Mouse (Mus musculus) brown adipose tissue, adult 24 weeks (tissue): ENCODE data around the gene Ppp1r14c. TPM values are rescaled to one million over a fixed set of nuclear protein-coding genes. Genes with fewer than 3 reads are reported as not detected.

Source experiments
- H3K27ac ChIP-seq: fragments of 200-500 bp; replicated peaks from 2 replicates; pipeline ENCODE4 v1.5.1; 2012; ENCODE audit warnings: low read depth, mild to moderate bottlenecking, low read length
- H3K4me1 ChIP-seq: fragments of 200-500 bp; 2 replicates; pipeline ENCODE4 v1.6.1; 2012; ENCODE audit warnings: low read length, mixed read lengths; ENCODE audit not compliant: control insufficient read depth, insufficient read depth, insufficient read length
- H3K4me3 ChIP-seq: fragments of 200-500 bp; 2 replicates; pipeline ENCODE4 v1.5.1; 2012; ENCODE audit warnings: low read depth, mild to moderate bottlenecking, low read length, moderate library complexity; ENCODE audit not compliant: insufficient read depth
- polyA plus RNA-seq: library from polyadenylated mRNA; stranded (reverse); fragments of >200 nt; gene quantifications from 2 replicates; pipeline ENCODE4 v1.2.4, GENCODE M21; 2012; ENCODE audit not compliant: missing spikeins, insufficient read depth, insufficient read length

The Ppp1r14c gene
- polyA plus RNA-seq, result 0.91 and 1.1 TPM in 2 replicates

DNA sequence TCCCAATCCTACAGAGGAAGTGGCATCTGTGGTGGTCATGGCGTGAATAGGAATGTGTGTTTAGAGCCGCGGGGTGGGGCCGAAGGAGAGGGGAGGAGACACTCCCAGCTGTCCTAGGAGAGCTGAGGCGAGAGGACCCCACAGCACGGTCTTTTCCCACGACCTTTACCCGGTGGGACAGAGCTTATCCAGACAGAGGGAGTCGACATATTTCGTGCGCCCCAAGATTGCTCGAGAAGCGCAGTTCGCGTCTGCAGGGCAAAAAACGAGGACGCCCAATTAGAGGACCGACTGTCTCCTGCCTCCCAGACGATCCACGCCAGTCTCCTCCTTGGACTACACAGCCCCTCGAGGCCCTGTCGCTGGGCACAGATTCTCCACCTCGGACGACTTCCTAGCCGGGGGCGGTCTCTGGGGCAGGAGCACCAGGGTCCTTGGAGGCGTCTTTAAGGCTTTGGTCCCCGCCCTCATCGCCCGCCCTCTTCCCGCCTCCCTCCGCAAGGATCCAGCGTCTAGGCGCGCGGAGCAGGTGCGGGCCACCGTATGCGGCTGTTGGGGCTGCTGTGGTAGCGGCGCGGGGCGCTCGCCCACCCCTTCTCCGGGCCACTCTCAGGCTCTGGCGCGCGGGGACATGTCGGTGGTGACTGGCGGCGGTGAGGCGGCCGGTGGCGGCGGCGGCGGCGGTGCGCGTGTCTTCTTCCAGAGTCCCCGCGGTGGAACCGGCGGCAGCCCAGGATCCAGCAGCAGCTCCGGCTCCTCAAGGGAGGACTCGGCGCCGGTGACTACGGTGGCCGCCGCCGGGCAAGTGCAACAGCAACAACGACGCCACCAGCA, at the start of gene Ppp1r14c:
Ppp1r14c (plus strand) TSS at position 22 of the 834 bp plus-strand sequence.
- peak within 1 kb of the TSS; percentile 55 for H3K4me3 ChIP-seq
- no peak within 1 kb of the TSS for H3K27ac ChIP-seq
- H3K4me1 ChIP-seq, result no peaks in the 10 kb centered on the region; the same call in 1 of the 2 replicates

DNA sequence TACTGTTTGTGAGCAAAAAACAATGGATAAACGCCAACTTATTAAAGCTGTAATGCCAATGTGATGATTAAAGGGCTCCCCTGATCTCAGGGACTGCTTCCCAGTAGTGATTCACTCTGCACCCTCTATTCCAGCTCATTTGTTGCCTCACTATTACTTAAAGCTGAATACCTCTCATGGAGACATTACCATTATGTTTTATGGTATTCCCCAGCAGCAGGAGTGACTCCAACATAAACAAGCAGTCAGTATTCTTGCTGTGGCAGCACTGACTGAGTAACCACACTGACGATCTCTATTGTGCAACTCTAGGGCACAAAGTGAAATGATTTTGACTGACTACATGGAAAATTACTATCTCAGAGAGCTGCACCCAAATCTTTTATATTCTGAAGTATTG, 44.5 kb upstream of the Ppp1r14c start:
- Histone ChIP-seq H3K27ac (no peak overlapping the region), H3K4me3 (no peak overlapping the region)

DNA sequence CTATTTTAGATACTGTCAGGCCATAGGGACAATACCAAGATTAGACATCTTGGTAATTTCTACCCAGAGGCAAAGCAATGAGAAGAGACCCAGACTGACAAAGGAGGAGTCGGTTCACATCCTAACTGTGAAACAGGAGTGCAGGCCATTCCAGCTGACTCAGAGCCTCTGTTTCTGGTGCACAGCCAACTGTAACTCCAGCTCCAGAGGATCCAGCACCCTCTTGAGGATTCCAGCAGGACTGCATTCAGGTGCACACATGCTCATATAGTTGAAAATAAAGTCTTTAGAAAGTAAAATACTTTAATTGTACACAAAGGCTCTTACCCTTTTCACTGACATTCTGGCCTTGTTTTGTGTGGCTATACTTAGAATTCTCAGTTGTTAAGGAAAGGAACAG, 40.4 kb upstream of the Ppp1r14c start:
- Histone ChIP-seq H3K27ac (no peak overlapping the region), H3K4me1 (no peaks in the 10 kb centered on the region), H3K4me3 (no peak overlapping the region)

More for the DNA sequence above, 44.5 kb upstream of the Ppp1r14c start:
- H3K4me1 ChIP-seq, result no peaks in the 10 kb centered on the region

- Histone ChIP-seq H3K4me1 (no peaks in the 10 kb centered on the region), H3K27ac (no peak overlapping the region), H3K4me3 (no peak overlapping the region)
These were observed 33.0 kb upstream of the Ppp1r14c start for GRCm38 (mm10) chr10:3332880-3333279.

DNA sequence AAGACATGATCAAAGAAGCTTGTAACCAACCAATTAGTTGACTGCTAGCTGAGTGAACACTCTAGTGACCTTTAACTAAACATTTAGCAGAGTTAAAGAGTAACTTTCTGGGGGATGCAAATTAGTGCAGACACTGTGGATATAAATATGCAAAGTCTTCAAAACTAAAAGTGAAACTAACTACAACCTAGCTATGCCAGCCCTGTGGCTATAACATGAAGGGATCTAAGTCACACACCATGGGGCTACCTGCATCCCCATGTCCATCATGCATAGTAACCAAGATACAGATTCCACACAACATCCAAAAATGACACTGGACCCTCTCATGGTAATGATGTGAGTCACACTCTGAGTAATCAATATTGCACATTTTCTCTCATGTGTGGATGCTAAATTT, 31.3 kb upstream of the Ppp1r14c start:
- Histone ChIP-seq H3K4me1 (no peaks in the 10 kb centered on the region), H3K4me3 (no peak overlapping the region), H3K27ac (no peak overlapping the region)

- H3K4me3 ChIP-seq, result no peak overlapping the region
- no peaks in the 10 kb centered on the region for H3K4me1 ChIP-seq
- no peak overlapping the region for H3K27ac ChIP-seq
These were observed 29.0 kb upstream of the Ppp1r14c start for GRCm38 (mm10) chr10:3336729-3337329.

DNA sequence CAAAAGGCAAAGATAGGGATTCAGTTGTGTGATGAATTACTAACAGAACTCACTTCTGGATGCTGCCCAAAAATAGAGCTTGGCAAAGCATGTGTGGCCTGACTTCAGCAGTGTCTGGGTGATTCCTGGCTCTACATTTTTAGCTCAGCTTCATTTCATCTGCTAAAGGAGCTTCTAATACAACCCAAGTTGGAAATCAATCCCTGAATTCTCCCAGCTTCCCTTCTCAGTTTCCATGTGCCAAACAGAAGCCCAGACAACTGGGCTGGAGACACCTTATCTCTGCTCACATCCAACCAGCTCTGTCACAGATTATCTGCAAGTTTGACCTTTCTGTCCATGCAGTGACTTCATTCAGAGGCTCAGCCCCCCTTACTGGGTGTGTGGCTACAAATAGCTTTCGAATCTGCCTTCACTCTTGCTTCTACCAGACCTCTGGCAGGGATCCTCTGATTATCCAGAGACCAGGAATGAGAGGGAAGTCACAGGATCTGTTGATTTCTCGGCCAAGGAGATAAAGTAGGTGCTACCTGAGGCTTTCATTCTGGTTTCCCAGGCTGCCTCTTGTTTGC, 28.4 kb upstream of the Ppp1r14c start:
- H3K4me1 ChIP-seq, result no peaks in the 10 kb centered on the region
- H3K27ac ChIP-seq, result no peak overlapping the region
- no peak overlapping the region for H3K4me3 ChIP-seq

DNA sequence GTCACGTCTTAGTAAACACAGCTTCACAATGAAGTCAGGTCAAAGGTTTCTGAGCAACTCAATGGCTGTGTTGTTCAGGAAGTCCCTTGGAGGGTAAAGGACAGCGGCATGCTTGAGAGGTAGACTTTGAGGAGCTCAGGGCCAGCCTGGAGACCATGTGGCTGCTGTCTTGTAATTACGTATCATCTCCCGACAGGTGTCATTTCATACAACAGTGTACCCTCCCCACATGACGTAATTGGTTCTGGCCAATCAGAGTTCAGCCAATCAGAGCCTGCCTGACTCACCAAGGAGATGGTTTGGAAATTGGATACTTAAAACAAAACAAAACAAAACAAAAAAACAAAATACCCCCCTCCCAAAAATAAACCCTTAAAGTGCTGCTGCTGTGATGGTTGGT, 20.2 kb upstream of the Ppp1r14c start:
- Histone ChIP-seq H3K4me1 (no peaks in the 10 kb centered on the region), H3K27ac (no peak overlapping the region), H3K4me3 (no peak overlapping the region)

DNA sequence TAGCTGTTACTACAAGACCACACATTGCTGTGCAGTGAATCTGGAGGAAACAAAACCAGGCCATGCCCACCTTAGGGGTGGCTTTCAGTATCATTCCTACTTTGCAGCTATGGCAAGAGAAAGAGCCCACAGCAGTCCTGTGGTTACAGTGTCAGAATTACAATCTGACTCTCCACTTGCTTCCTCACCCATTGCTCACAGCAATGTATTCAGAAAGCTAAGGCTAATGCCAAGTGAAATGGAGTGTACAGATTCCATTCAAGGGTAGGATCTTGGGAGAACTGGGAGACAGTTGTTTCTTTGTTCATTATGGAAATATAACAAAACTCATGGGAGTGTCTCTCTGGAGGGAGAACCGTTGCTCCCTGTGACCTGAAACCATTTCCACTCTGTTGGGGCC, 6.3 kb upstream of the Ppp1r14c start:
- Histone ChIP-seq H3K4me3 (no peak overlapping the region), H3K4me1 (no peaks in the 10 kb centered on the region), H3K27ac (no peak overlapping the region)

- H3K4me3 ChIP-seq, result peak overlapping the region; percentile 55
- H3K4me1 ChIP-seq, result no peaks in the 10 kb centered on the region; the same call in 1 of the 2 replicates
- no peak overlapping the region for H3K27ac ChIP-seq
These were observed 204 bp upstream of the Ppp1r14c start for GRCm38 (mm10) chr10:3365671-3366035.

DNA sequence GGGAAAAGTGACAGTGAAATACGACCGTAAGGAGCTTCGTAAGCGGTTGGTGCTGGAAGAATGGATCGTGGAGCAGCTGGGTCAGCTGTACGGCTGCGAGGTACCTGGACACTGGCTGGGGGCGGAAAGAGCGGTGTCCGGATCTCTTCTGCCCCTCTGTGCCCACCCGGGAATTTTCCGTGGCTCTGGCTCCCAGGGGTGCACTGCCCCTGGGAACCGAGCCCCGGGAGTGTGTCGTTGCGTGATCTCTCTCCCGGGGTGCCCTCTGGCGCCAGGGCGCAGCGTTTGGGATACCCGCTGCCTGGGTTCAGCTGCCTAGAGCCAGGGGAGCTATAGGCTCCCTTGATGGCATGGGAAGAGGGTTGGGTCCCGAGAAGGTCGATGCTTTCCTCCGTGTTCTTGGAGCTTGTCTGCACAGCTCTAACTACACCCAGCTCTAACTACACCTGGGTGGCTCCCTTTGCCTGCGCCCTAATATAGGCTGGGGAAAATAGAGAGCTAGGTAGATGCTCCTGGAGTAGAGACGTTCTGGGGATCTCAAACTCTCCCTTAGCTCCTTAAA, 1.1 kb downstream of the Ppp1r14c start:
- Histone ChIP-seq H3K4me1 (no peaks in the 10 kb centered on the region; the same call in 1 of the 2 replicates), H3K4me3 (peak overlapping the region; percentile 55), H3K27ac (no peak overlapping the region)

GRCm38 (mm10) chr10:3367440-3367839, 1.6 kb downstream of the Ppp1r14c start:
- Histone ChIP-seq H3K27ac (no peak overlapping the region), H3K4me3 (no peak overlapping the region)

DNA sequence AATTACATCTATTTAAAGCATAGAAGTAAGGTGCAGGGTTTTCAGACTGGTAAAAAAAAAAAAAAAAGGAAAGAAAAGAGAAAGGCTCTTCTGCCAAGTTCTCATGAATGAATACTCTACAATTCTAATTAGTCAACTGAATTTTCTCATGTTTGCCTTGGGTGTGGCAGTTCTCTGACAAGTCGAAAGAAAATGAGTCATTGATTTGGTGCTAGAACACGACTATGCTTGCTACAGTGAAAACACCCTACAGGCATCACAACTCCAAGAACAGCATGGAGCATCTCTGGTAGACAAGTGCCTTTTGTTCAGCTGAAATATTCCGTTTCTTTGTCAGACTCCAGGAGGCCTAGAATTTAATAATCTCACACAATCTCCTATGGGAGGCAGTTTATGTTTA, 17.3 kb downstream of the Ppp1r14c start:
- H3K4me3 ChIP-seq, result no peak overlapping the region
- no peaks in the 10 kb centered on the region for H3K4me1 ChIP-seq
- H3K27ac ChIP-seq, result no peak overlapping the region

More at GRCm38 (mm10) chr10:3367440-3367839, 1.6 kb downstream of the Ppp1r14c start:
- H3K4me1 ChIP-seq, result no peaks in the 10 kb centered on the region; the same call in 1 of the 2 replicates

GRCm38 (mm10) chr10:3392251-3392650, 26.4 kb downstream of the Ppp1r14c start:
- Histone ChIP-seq H3K4me1 (no peaks in the 10 kb centered on the region), H3K4me3 (no peak overlapping the region), H3K27ac (no peak overlapping the region)

DNA sequence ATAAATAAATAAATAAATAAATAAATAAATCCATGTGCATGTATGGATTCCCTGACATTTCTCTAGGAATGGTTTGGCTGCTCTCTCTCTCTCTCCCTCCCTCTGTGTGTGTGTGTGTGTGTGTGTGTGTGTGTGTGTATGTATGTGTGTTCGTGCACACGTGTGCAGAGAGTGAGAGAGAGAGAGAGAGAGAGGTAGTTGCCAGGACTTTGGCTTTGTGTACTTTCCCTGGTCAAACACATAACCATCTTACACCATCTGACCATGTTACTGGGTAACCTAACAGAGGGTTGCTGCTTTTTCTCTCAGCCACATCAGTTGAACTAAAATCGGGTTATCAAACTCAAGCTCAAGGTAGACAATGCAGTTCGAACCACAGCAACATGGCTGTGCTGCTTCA, 27.7 kb downstream of the Ppp1r14c start:
- H3K4me3 ChIP-seq, result no peak overlapping the region
- no peaks in the 10 kb centered on the region for H3K4me1 ChIP-seq
- H3K27ac ChIP-seq, result no peak overlapping the region
